Comparison of ENCODE assay signal across 10 mouse cellular contexts in genomic region chr19:9069687-9070307, GRCm38 (mm10). TPM values are rescaled to one million over a fixed set of nuclear protein-coding genes. Genes with fewer than 3 reads are reported as not detected.
DNase-seq lines count a peak whose midpoint lies in the region; ATAC-seq and TF ChIP-seq lines count a peak whose summit lies in the region.
"Had no signal": no experiment of that assay in that cellular context is flagged by ENCODE, and none has a peak within 500 bp of the region (broad histone marks: within the 10 kb centered on the region; RNA-seq: fewer than 3 reads in every experiment).

No protein-coding gene starts in this region.

- no peaks in the 10 kb centered on the region for H3K9me3 ChIP-seq in hindbrain, postnatal 0 days (ENCODE audit: low read length)
- H3K9me3 ChIP-seq in hindbrain, embryonic 16.5 days (ENCODE audit: control insufficient read depth, low read length), result no peaks in the 10 kb centered on the region
- no peaks in the 10 kb centered on the region for H3K9me3 ChIP-seq in intestine, embryonic 14.5 days (ENCODE audit: control insufficient read depth, low read length)
- no peaks in the 10 kb centered on the region for H3K9me3 ChIP-seq in liver, embryonic 11.5 days (ENCODE audit: control insufficient read depth, low read length)
- H3K9me3 ChIP-seq: megakaryocyte, embryonic 14.5 days had no signal

- H3K4me1 ChIP-seq in hindbrain, postnatal 0 days (ENCODE audit: insufficient read depth, low read length), result peaks cover 14% of the 10 kb centered on the region
- peaks cover 19% of the 10 kb centered on the region for H3K4me1 ChIP-seq in hindbrain, embryonic 16.5 days (ENCODE audit: control insufficient read depth, insufficient read depth, low read depth, low read length)
- peaks cover 63% of the 10 kb centered on the region for H3K4me1 ChIP-seq in intestine, embryonic 14.5 days (replicated peaks; ENCODE audit: control insufficient read depth, insufficient read depth, low read length)
- H3K4me1 ChIP-seq in liver, embryonic 11.5 days (replicated peaks; ENCODE audit: control insufficient read depth, insufficient read depth, low read length), result peaks cover 19% of the 10 kb centered on the region

- DNase-seq in hindbrain, postnatal 0 days (ENCODE audit: low spot score), result peak; percentile 53
- peak; percentile 44 for DNase-seq in NIH3T3 (ENCODE audit: low read depth)
- DNase-seq in intestine, embryonic 14.5 days (ENCODE audit: low spot score), result peak; percentile 71
- DNase-seq in lung, postnatal 4 days, result peak; percentile 74 to 76
- DNase-seq in MN1 (ENCODE audit: low spot score), result no peak
- no peak for DNase-seq in ovary, postnatal 10 days (ENCODE audit: low spot score)
- no peak for DNase-seq in liver, embryonic 11.5 days (ENCODE audit: low spot score)

- H3K27me3 ChIP-seq in hindbrain, postnatal 0 days (ENCODE audit: insufficient read depth, low read length), result no peaks in the 10 kb centered on the region
- H3K27me3 ChIP-seq in hindbrain, embryonic 16.5 days (replicated peaks; ENCODE audit: control insufficient read depth, insufficient read depth, low read length), result no peaks in the 10 kb centered on the region
- no peaks in the 10 kb centered on the region for H3K27me3 ChIP-seq in intestine, embryonic 14.5 days (replicated peaks; ENCODE audit: control insufficient read depth, insufficient read depth, low read length)
- no peaks in the 10 kb centered on the region for H3K27me3 ChIP-seq in liver, embryonic 11.5 days (replicated peaks; ENCODE audit: control insufficient read depth, insufficient read depth, low read length)
- H3K27me3 ChIP-seq: Patski had no signal

- TF ChIP-seq CTCF in hindbrain, postnatal 0 days (IDR thresholded peaks at IDR 0.05; ENCODE audit: low read depth), result no peak

- ATAC-seq in hindbrain, postnatal 0 days, result no peak
- ATAC-seq in hindbrain, embryonic 16.5 days, result no peak
- ATAC-seq in intestine, embryonic 14.5 days (replicated peaks; ENCODE audit: low FRiP score, low TSS enrichment, low read depth), result peak; percentile 24
- ATAC-seq in liver, embryonic 11.5 days (replicated peaks; ENCODE audit: low FRiP score), result no peak
- ATAC-seq: Patski had no signal

- H3K9ac ChIP-seq in hindbrain, postnatal 0 days (replicated peaks; ENCODE audit: low read length), result no peak overlapping the region
- no peak overlapping the region for H3K9ac ChIP-seq in hindbrain, embryonic 16.5 days (ENCODE audit: low read depth, low read length)
- H3K9ac ChIP-seq in intestine, embryonic 14.5 days (ENCODE audit: low read length), result no peak overlapping the region
- no peak overlapping the region for H3K9ac ChIP-seq in liver, embryonic 11.5 days (ENCODE audit: low read depth, low read length)

- no peak overlapping the region for H3K4me2 ChIP-seq in hindbrain, postnatal 0 days (ENCODE audit: low read depth, low read length)
- no peak overlapping the region for H3K4me2 ChIP-seq in hindbrain, embryonic 16.5 days (ENCODE audit: low read length)
- H3K4me2 ChIP-seq in intestine, embryonic 14.5 days (ENCODE audit: low read length), result no peak overlapping the region
- no peak overlapping the region for H3K4me2 ChIP-seq in liver, embryonic 11.5 days

- 43% methylated on average over 8 of the region's 8 CpGs for WGBS in hindbrain, postnatal 0 days
- 60% methylated on average over 8 of the region's 8 CpGs for WGBS in hindbrain, embryonic 16.5 days
- 43% methylated on average over 8 of the region's 8 CpGs for WGBS in intestine, embryonic 14.5 days
- 69% methylated on average over 8 of the region's 8 CpGs for WGBS in liver, embryonic 11.5 days

- H3K4me3 ChIP-seq in hindbrain, postnatal 0 days (ENCODE audit: low read length), result no peak overlapping the region
- no peak overlapping the region for H3K4me3 ChIP-seq in hindbrain, embryonic 16.5 days (ENCODE audit: low read length)
- H3K4me3 ChIP-seq in intestine, embryonic 14.5 days (ENCODE audit: low read depth, low read length), result no peak overlapping the region
- H3K4me3 ChIP-seq in liver, embryonic 11.5 days (ENCODE audit: low read depth, low read length), result no peak overlapping the region
- H3K4me3 ChIP-seq: megakaryocyte, embryonic 14.5 days had no signal

- peak overlapping the region; percentile 33; the same call in 1 of the 2 replicates for H3K27ac ChIP-seq in hindbrain, postnatal 0 days
- no peak overlapping the region for H3K27ac ChIP-seq in hindbrain, embryonic 16.5 days (ENCODE audit: low read depth, low read length)
- peak overlapping the region; percentile 96 for H3K27ac ChIP-seq in intestine, embryonic 14.5 days (ENCODE audit: low read depth)
- no peak overlapping the region for H3K27ac ChIP-seq in liver, embryonic 11.5 days (ENCODE audit: low read depth, low read length)

- no peaks in the 10 kb centered on the region for H3K36me3 ChIP-seq in hindbrain, postnatal 0 days (ENCODE audit: insufficient read depth, low read length)
- H3K36me3 ChIP-seq in hindbrain, embryonic 16.5 days (ENCODE audit: control insufficient read depth, insufficient read depth, low read length), result no peaks in the 10 kb centered on the region
- no peaks in the 10 kb centered on the region for H3K36me3 ChIP-seq in intestine, embryonic 14.5 days (ENCODE audit: control insufficient read depth, insufficient read depth, low read length)
- no peaks in the 10 kb centered on the region for H3K36me3 ChIP-seq in liver, embryonic 11.5 days (ENCODE audit: control insufficient read depth, insufficient read depth, low read length)

RNA-seq across cellular contexts. Expression of gene Scgb1a1, which starts 18.0 kb away (rescaled TPM):
- not detected in 2 replicates for total RNA-seq in hindbrain, postnatal 0 days (2014; rRNA removed)
- polyA plus RNA-seq in hindbrain, postnatal 0 days (2015; fragmentation: Nextera tagmentation; extraction: Ambion mirVana), result not detected in 2 replicates
- not detected in 2 replicates for polyA plus RNA-seq in hindbrain, embryonic 16.5 days (2015; fragmentation: Nextera tagmentation; extraction: Ambion mirVana)
- not detected in 2 replicates for polyA plus RNA-seq in intestine, embryonic 14.5 days (2014; fragmentation: Nextera tagmentation; extraction: Ambion mirVana)
- not detected in 2 replicates for polyA plus RNA-seq in liver, embryonic 11.5 days (2014; fragmentation: Nextera tagmentation; extraction: Ambion mirVana)
- polyA plus RNA-seq: Patski had no signal

Comparison
In these comparisons a context has a peak if more than half of its experiments do, and no peak if none do; other contexts are left out.
1. H3K27ac ChIP-seq: peak in hindbrain, postnatal 0 days (single experiment) and intestine, embryonic 14.5 days (single experiment); none in hindbrain, embryonic 16.5 days (single experiment) and liver, embryonic 11.5 days (single experiment).
2. DNase-seq: peak in hindbrain, postnatal 0 days (single experiment), NIH3T3 (single experiment), intestine, embryonic 14.5 days (single experiment) and lung, postnatal 4 days (2 of 2); none in MN1 (single experiment), ovary, postnatal 10 days (single experiment) and liver, embryonic 11.5 days (single experiment).